Mouse (Mus musculus): ENCODE results near the gene Inka1. TPM values are rescaled to one million over a fixed set of nuclear protein-coding genes. Genes with fewer than 3 reads are reported as not detected.

Gene Inka1
- total and polyA plus RNA-seq, 3 experiments = 60.7 to 65.3 TPM; not detected in 1

DNA sequence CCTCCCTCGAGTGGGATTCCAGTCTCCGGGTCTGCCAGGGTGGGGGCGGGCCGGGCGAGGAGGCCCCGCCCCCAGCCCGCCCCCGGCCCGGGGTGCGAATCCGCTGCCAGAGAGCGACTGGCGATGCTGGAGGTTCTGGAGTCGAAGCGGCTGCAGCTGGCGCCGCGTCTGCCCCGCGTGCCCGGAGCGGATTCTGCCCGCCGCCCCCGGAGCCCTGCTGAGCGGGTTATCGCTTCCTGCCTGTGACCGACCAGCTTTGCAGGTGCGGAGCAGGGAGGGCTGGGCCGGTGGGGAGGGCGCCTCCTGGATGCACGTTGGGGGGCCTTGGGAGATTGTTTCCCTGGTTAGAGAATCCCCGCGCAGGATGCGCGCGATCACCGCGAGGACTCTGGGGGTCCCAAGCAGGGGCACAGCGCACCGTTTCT lies 49.9 kb downstream of the Inka1 start (continued):
- TF ChIP-seq KAT2A (conservative IDR thresholded peaks at IDR 0.05; ENCODE audit: low read depth, low read length) = no peak
- TF ChIP-seq POLR2A (IDR thresholded peaks at IDR 0.05; ENCODE audit: control insufficient read depth in 1 of 2, insufficient read depth in 1 of 2, low read depth in 1 of 2, low read length in 2 of 2, poor library complexity in 1 of 2) = no peak
- no peak for TF ChIP-seq RCOR1 (IDR thresholded peaks at IDR 0.05; ENCODE audit: low read depth, low read length)
- TF ChIP-seq SIN3A (IDR thresholded peaks at IDR 0.05; ENCODE audit: low read length) = no peak
- peak; percentile 70 for TF ChIP-seq TBP (IDR thresholded peaks at IDR 0.05; ENCODE audit: low read depth, low read length)
- TF ChIP-seq TAL1 (IDR thresholded peaks at IDR 0.05; ENCODE audit: low read length) = no peak

DNA sequence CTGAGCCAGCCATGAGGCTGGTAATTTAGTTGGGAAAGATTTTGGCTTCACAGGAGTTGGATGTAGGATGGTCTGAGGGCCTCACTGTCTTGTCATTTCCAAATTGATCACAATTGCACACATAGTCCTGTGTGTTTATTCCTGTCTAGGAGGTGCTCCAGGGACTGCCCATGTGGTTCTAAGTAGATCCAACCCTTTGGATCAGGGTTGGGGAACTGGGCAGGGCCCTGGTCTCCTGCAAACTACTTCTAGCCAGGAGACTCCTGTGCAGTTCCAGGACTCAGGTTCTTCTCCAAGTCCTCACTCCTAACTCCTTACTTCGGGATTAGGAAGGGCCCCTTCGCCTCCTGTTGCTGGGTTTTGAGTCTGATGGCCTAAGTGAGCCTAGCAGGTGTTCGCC lies 50.3 kb downstream of the Inka1 start, which contains the start of gene Camkv:
Gene Camkv (plus strand): TSS at position 301 of the 400 bp plus-strand sequence.
- Histone ChIP-seq H3K36me3 (ENCODE audit: control insufficient read depth in 1 of 2, insufficient read depth in 2 of 2, low read length in 2 of 2) (0 out of 4 replicates have a peak, but pooled peaks cover 0 to 2% of the 10 kb centered on the region in 2 experiments), H3K27me3 (ENCODE audit: control insufficient read depth in 1 of 2, insufficient read depth in 2 of 2, low read length in 2 of 2) (peaks cover 9 to 18% of the 10 kb centered on the region in 2 experiments), H3K4me1 (ENCODE audit: control insufficient read depth in 1 of 2, insufficient read depth in 2 of 2, low read length in 2 of 2) (no peaks in the 10 kb centered on the region), H3K27ac (ENCODE audit: control insufficient read depth, low read depth, low read length) (no peak within 1 kb of the TSS), H3K9ac (ENCODE audit: control insufficient read depth, low read depth, low read length, poor library complexity, severe bottlenecking) (no peak within 1 kb of the TSS), H3K9me3 (replicated peaks; ENCODE audit: insufficient read depth, low read length) (no peaks in the 10 kb centered on the region), H3K79me2 (ENCODE audit: control insufficient read depth, insufficient read depth, low read length, poor library complexity) (no peaks in the 10 kb centered on the region), H3K4me3 (ENCODE audit: control insufficient read depth in 1 of 2, insufficient read depth in 1 of 2, low read depth in 2 of 2, low read length in 2 of 2) (peak within 1 kb of the TSS in 1 of 2 experiments; percentile 35; a peak in 1 of 4 replicates)
- TF ChIP-seq ETS1 (IDR thresholded peaks at IDR 0.05; ENCODE audit: low read depth, low read length) (no peak), USF2 (IDR thresholded peaks at IDR 0.05; ENCODE audit: borderline replicate concordance in 1 of 2, insufficient read depth in 1 of 2, low read depth in 1 of 2, low read length in 2 of 2) (no peak), KAT2A (conservative IDR thresholded peaks at IDR 0.05; ENCODE audit: low read depth, low read length) (no peak), TCF12 (IDR thresholded peaks at IDR 0.05; ENCODE audit: low read depth, low read length) (no peak), BHLHE40 (IDR thresholded peaks at IDR 0.05; ENCODE audit: borderline replicate concordance, low read depth, low read length) (no peak), TBP (IDR thresholded peaks at IDR 0.05; ENCODE audit: low read depth, low read length) (no peak), MAZ (IDR thresholded peaks at IDR 0.05; ENCODE audit: low read depth, low read length) (no peak), HCFC1 (IDR thresholded peaks at IDR 0.05; ENCODE audit: low read depth, low read length) (no peak), POLR2A (IDR thresholded peaks at IDR 0.05; ENCODE audit: control insufficient read depth in 1 of 2, insufficient read depth in 1 of 2, low read depth in 1 of 2, low read length in 2 of 2, poor library complexity in 1 of 2) (no peak), RCOR1 (IDR thresholded peaks at IDR 0.05; ENCODE audit: low read depth, low read length) (no peak), MAX (IDR thresholded peaks at IDR 0.05; ENCODE audit: low read length) (no peak), MXI1 (IDR thresholded peaks at IDR 0.05; ENCODE audit: low read depth, low read length) (no peak), E2F4 (IDR thresholded peaks at IDR 0.05; ENCODE audit: borderline replicate concordance, low read depth, low read length) (no peak)
- no peak for DNase-seq (ENCODE audit: low read depth, low spot score)

Other genes starting within 250 kb of the Inka1 start
- gene Rbm5, start 214.9 kb downstream of the Inka1 start, total RNA-seq (2012; rRNA removed) = 80.2 and 87.6 TPM in 2 replicates
- 100 to 1,000 TPM; 125 to 143 TPM for gene Rbm5, start 214.9 kb downstream of the Inka1 start, polyA plus RNA-seq (2012; ENCODE audit: insufficient read depth in 1 of 2, insufficient read length in 2 of 2, low read depth in 1 of 2, low replicate concordance in 2 of 2, missing spikeins in 1 of 2)
- 54.2 and 55.8 TPM in 2 replicates for gene Rbm6, start 112.6 kb downstream of the Inka1 start, total RNA-seq (2012; rRNA removed)
- 100 to 1,000 TPM in 1 of 2 experiments, 10 to 100 TPM in 1; 55.7 to 521 TPM for gene Rbm6, start 112.6 kb downstream of the Inka1 start, polyA plus RNA-seq (2012; ENCODE audit: insufficient read depth in 1 of 2, insufficient read length in 2 of 2, low read depth in 1 of 2, low replicate concordance in 2 of 2, missing spikeins in 1 of 2)
- gene Mon1a, start 97.7 kb downstream of the Inka1 start, total RNA-seq (2012; rRNA removed) = 10.1 and 11.5 TPM in 2 replicates
- gene Mon1a, start 97.7 kb downstream of the Inka1 start, polyA plus RNA-seq (2012; ENCODE audit: insufficient read depth in 1 of 2, insufficient read length in 2 of 2, low read depth in 1 of 2, low replicate concordance in 2 of 2, missing spikeins in 1 of 2) = 10 to 100 TPM in 1 of 2 experiments, not detected in 1; 13.5 TPM
- gene Mst1r, start 79.0 kb downstream of the Inka1 start, total RNA-seq (2012; rRNA removed) = 136 and 149 TPM in 2 replicates
- 100 to 1,000 TPM in 1 of 2 experiments, not detected in 1; 133 TPM for gene Mst1r, start 79.0 kb downstream of the Inka1 start, polyA plus RNA-seq (2012; ENCODE audit: insufficient read depth in 1 of 2, insufficient read length in 2 of 2, low read depth in 1 of 2, low replicate concordance in 2 of 2, missing spikeins in 1 of 2)
- not detected in 2 replicates for gene Actl11, start 57.4 kb downstream of the Inka1 start, total RNA-seq (2012; rRNA removed)
- gene Actl11, start 57.4 kb downstream of the Inka1 start, polyA plus RNA-seq (2012; ENCODE audit: insufficient read depth in 1 of 2, insufficient read length in 2 of 2, low read depth in 1 of 2, low replicate concordance in 2 of 2, missing spikeins in 1 of 2) = not detected
- gene Camkv, start 50.2 kb downstream of the Inka1 start, total RNA-seq (2012; rRNA removed) = 0.08 and 0.39 TPM in 2 replicates
- gene Camkv, start 50.2 kb downstream of the Inka1 start, polyA plus RNA-seq (2012; ENCODE audit: insufficient read depth in 1 of 2, insufficient read length in 2 of 2, low read depth in 1 of 2, low replicate concordance in 2 of 2, missing spikeins in 1 of 2) = under 1 TPM in 1 of 2 experiments, not detected in 1; 0.14 TPM
- 37.3 and 43.6 TPM in 2 replicates for gene Traip, start 35.7 kb downstream of the Inka1 start, total RNA-seq (2012; rRNA removed)
- 10 to 100 TPM in 1 of 2 experiments, not detected in 1; 65.2 TPM for gene Traip, start 35.7 kb downstream of the Inka1 start, polyA plus RNA-seq (2012; ENCODE audit: insufficient read depth in 1 of 2, insufficient read length in 2 of 2, low read depth in 1 of 2, low replicate concordance in 2 of 2, missing spikeins in 1 of 2)
- gene Uba7, start 10.4 kb downstream of the Inka1 start, total RNA-seq (2012; rRNA removed) = 15.8 and 18.1 TPM in 2 replicates
- gene Uba7, start 10.4 kb downstream of the Inka1 start, polyA plus RNA-seq (2012; ENCODE audit: insufficient read depth in 1 of 2, insufficient read length in 2 of 2, low read depth in 1 of 2, low replicate concordance in 2 of 2, missing spikeins in 1 of 2) = 10 to 100 TPM in 1 of 2 experiments, not detected in 1; 44.1 TPM
- 0.26 and 0.35 TPM in 2 replicates for gene Gm20661, start 2.8 kb downstream of the Inka1 start, total RNA-seq (2012; rRNA removed)
- under 1 TPM in 1 of 2 experiments, not detected in 1; 0.85 TPM for gene Gm20661, start 2.8 kb downstream of the Inka1 start, polyA plus RNA-seq (2012; ENCODE audit: insufficient read depth in 1 of 2, insufficient read length in 2 of 2, low read depth in 1 of 2, low replicate concordance in 2 of 2, missing spikeins in 1 of 2)
- 0.65 and 1.5 TPM in 2 replicates for gene Cdhr4, start 6.6 kb upstream of the Inka1 start, total RNA-seq (2012; rRNA removed)
- 1 to 10 TPM in 1 of 2 experiments, not detected in 1; 4.4 TPM for gene Cdhr4, start 6.6 kb upstream of the Inka1 start, polyA plus RNA-seq (2012; ENCODE audit: insufficient read depth in 1 of 2, insufficient read length in 2 of 2, low read depth in 1 of 2, low replicate concordance in 2 of 2, missing spikeins in 1 of 2)
- gene Gm20662, start 10.5 kb upstream of the Inka1 start, total RNA-seq (2012; rRNA removed) = 0.62 and 0.73 TPM in 2 replicates
- 1 to 10 TPM in 1 of 2 experiments, not detected in 1; 1.2 TPM for gene Gm20662, start 10.5 kb upstream of the Inka1 start, polyA plus RNA-seq (2012; ENCODE audit: insufficient read depth in 1 of 2, insufficient read length in 2 of 2, low read depth in 1 of 2, low replicate concordance in 2 of 2, missing spikeins in 1 of 2)
- 35.5 and 37.2 TPM in 2 replicates for gene Ip6k1, start 16.6 kb upstream of the Inka1 start, total RNA-seq (2012; rRNA removed)
- 10 to 100 TPM; 31.8 to 59.1 TPM for gene Ip6k1, start 16.6 kb upstream of the Inka1 start, polyA plus RNA-seq (2012; ENCODE audit: insufficient read depth in 1 of 2, insufficient read length in 2 of 2, low read depth in 1 of 2, low replicate concordance in 2 of 2, missing spikeins in 1 of 2)
- 38.1 and 50.4 TPM in 2 replicates for gene Gmppb, start 63.4 kb upstream of the Inka1 start, total RNA-seq (2012; rRNA removed)
- gene Gmppb, start 63.4 kb upstream of the Inka1 start, polyA plus RNA-seq (2012; ENCODE audit: insufficient read depth in 1 of 2, insufficient read length in 2 of 2, low read depth in 1 of 2, low replicate concordance in 2 of 2, missing spikeins in 1 of 2) = 10 to 100 TPM in 1 of 2 experiments, not detected in 1; 26.2 TPM
- gene Amigo3, start 67.3 kb upstream of the Inka1 start, total RNA-seq (2012; rRNA removed) = 1.2 and 2.2 TPM in 2 replicates
- gene Amigo3, start 67.3 kb upstream of the Inka1 start, polyA plus RNA-seq (2012; ENCODE audit: insufficient read depth in 1 of 2, insufficient read length in 2 of 2, low read depth in 1 of 2, low replicate concordance in 2 of 2, missing spikeins in 1 of 2) = 1 to 10 TPM in 1 of 2 experiments, not detected in 1; 3.4 TPM
- 1.6 and 4.6 TPM in 2 replicates for gene Mst1, start 94.6 kb upstream of the Inka1 start, total RNA-seq (2012; rRNA removed)
- gene Mst1, start 94.6 kb upstream of the Inka1 start, polyA plus RNA-seq (2012; ENCODE audit: insufficient read depth in 1 of 2, insufficient read length in 2 of 2, low read depth in 1 of 2, low replicate concordance in 2 of 2, missing spikeins in 1 of 2) = 1 to 10 TPM in 1 of 2 experiments, not detected in 1; 10.0 TPM
- 24.9 and 28.5 TPM in 2 replicates for gene Rnf123, start 97.5 kb upstream of the Inka1 start, total RNA-seq (2012; rRNA removed)
- 10 to 100 TPM in 1 of 2 experiments, not detected in 1; 74.8 TPM for gene Rnf123, start 97.5 kb upstream of the Inka1 start, polyA plus RNA-seq (2012; ENCODE audit: insufficient read depth in 1 of 2, insufficient read length in 2 of 2, low read depth in 1 of 2, low replicate concordance in 2 of 2, missing spikeins in 1 of 2)
- 57.5 and 76.1 TPM in 2 replicates for gene Apeh, start 108.7 kb upstream of the Inka1 start, total RNA-seq (2012; rRNA removed)
- 10 to 100 TPM in 1 of 2 experiments, not detected in 1; 69.0 TPM for gene Apeh, start 108.7 kb upstream of the Inka1 start, polyA plus RNA-seq (2012; ENCODE audit: insufficient read depth in 1 of 2, insufficient read length in 2 of 2, low read depth in 1 of 2, low replicate concordance in 2 of 2, missing spikeins in 1 of 2)
- 2.7 and 3.5 TPM in 2 replicates for gene Bsn, start 204.5 kb upstream of the Inka1 start, total RNA-seq (2012; rRNA removed)
- gene Bsn, start 204.5 kb upstream of the Inka1 start, polyA plus RNA-seq (2012; ENCODE audit: insufficient read depth in 1 of 2, insufficient read length in 2 of 2, low read depth in 1 of 2, low replicate concordance in 2 of 2, missing spikeins in 1 of 2) = 1 to 10 TPM in 1 of 2 experiments, not detected in 1; 5.6 TPM